Mouse (Mus musculus): ENCODE measurements around the gene Shmt2. TPM values are rescaled to one million over a fixed set of nuclear protein-coding genes. Genes with fewer than 3 reads are reported as not detected.

Gene Shmt2
- total RNA-seq, 4 experiments from 2014 or later = 20.3 to 23.0 (median 22.8) TPM

DNA sequence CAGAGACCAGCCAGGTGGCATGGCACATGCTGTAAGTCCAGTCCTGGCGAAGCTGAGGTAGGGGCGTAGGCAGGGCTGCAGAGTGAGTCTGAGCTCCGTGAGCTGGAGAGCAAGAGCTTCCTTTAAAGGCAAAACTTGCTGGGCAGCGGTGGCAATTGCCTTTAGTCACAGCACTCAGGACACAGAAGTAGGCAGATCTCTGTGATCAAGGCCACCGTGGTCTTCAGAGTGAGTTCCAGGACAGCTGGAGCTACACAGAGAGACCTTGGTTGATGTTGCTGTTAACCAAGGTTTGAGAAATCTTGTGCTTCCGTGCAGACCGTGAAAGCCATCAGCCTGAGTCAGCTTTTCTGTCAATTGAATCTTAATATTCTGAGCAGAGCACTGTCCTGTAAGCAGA is 44.9 kb downstream of the Shmt2 start:
- DNase-seq (ENCODE audit: low spot score in 2 of 2) = no peak

DNA sequence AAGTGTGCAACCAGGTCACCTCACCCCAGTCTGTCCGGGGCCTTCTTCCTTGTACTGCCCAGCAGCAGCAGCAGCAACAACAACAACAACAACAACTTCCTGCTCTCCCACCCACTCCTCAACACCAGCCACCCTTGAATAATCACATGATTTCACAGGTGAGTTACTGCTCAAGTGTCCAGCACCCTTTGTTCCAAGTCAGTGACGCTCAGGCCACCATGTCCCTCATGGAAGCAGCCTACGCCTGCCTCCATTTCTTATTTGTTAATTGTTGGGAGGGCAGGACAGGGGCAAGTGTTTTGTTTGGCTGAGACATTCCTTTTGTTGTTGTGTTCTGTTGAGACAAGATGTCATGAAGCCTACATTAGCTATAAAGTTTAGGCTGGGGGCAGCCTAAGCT is 45.7 kb downstream of the Shmt2 start:
- DNase-seq (ENCODE audit: low spot score in 2 of 2) = no peak

GRCm38 (mm10) chr10:127475175-127475574 is 47.1 kb downstream of the Shmt2 start:
- DNase-seq (ENCODE audit: low spot score in 2 of 2) = no peak

GRCm38 (mm10) chr10:127472722-127473121 is 49.5 kb downstream of the Shmt2 start:
- no peak for DNase-seq (ENCODE audit: low spot score in 2 of 2)

DNA sequence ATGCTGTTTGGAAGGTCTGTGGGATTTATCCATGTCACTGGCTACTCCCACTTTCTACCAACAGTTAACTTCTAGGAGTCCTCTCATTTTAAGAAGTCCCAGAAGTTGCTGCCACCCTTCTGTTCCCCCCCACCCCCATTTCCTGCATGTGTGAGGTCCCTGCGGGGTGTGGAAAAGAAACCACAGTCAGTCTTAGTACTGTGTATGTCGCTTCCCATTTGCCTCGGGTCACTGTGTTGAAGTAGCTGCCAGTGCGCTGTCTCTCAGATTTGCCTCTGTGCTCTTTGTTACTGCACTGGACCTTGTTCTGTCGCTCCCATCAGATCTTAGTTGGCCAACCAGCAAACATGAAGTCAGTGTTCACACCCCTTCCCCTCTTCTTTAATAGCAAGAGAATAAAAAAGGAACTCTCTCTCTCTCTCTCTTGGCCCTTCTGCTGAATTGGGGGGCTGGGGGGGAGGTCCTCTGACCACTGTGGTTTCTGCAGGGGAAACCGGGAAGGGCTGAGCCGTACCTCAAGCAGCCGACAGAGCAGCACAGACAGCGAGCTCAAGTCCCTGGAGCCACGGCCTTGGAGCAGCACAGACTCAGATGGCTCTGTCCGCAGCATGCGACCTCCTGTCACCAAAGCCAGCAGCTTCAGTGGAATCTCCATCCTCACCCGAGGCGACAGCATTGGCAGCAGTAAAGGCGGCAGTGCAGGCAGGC is 50.8 kb downstream of the Shmt2 start:
- no peak for DNase-seq (ENCODE audit: low spot score in 2 of 2)

Other genes with a start within 250 kb of the Shmt2 start
- gene Mbd6, start 233.4 kb downstream of the Shmt2 start, total RNA-seq (2022) = 10 to 100 TPM; 16.0 to 20.8 (median 17.4) TPM
- 10 to 100 TPM; 59.2 to 76.6 (median 66.0) TPM for gene Mars, start 210.7 kb downstream of the Shmt2 start, total RNA-seq (2022)
- 1 to 10 TPM in 1 of 4 experiments, under 1 TPM in 3; 0.39 to 1.2 (median 0.57) TPM for gene Arhgap9, start 200.5 kb downstream of the Shmt2 start, total RNA-seq (2022)
- under 1 TPM; 0.48 to 0.99 (median 0.78) TPM for gene Gli1, start 180.5 kb downstream of the Shmt2 start, total RNA-seq (2022)
- gene Inhbe, start 168.0 kb downstream of the Shmt2 start, total RNA-seq (2022) = not detected
- gene Inhbc, start 152.0 kb downstream of the Shmt2 start, total RNA-seq (2022) = not detected
- gene R3hdm2, start 142.1 kb downstream of the Shmt2 start, total RNA-seq (2022) = 100 to 1,000 TPM; 130 to 135 (median 131) TPM
- gene Stac3, start 20.8 kb downstream of the Shmt2 start, total RNA-seq (2022) = 100 to 1,000 TPM; 386 to 447 (median 408) TPM
- 10 to 100 TPM in 1 of 4 experiments, 1 to 10 TPM in 3; 4.6 to 11.1 (median 7.6) TPM for gene Ndufa4l2, start 7.5 kb downstream of the Shmt2 start, total RNA-seq (2022)
- gene Nxph4, start 12.1 kb upstream of the Shmt2 start, total RNA-seq (2022) = under 1 TPM in 2 of 4 experiments, not detected in 2; 0.16 to 0.27 TPM
- gene Lrp1, start 98.7 kb upstream of the Shmt2 start, total RNA-seq (2022) = 10 to 100 TPM; 25.5 to 45.5 (median 36.3) TPM
- gene Stat6, start 120.5 kb upstream of the Shmt2 start, total RNA-seq (2022) = 10 to 100 TPM; 14.1 to 15.3 (median 14.2) TPM
- 1 to 10 TPM; 2.0 to 2.6 (median 2.3) TPM for gene Nemp1, start 144.5 kb upstream of the Shmt2 start, total RNA-seq (2022)
- 1 to 10 TPM; 2.1 to 3.6 (median 2.8) TPM for gene Nab2, start 146.1 kb upstream of the Shmt2 start, total RNA-seq (2022)
- gene Myo1a, start 182.7 kb upstream of the Shmt2 start, total RNA-seq (2022) = not detected
- not detected for gene Tac2, start 202.0 kb upstream of the Shmt2 start, total RNA-seq (2022)
- 1 to 10 TPM; 6.0 to 8.1 (median 6.4) TPM for gene Zbtb39, start 217.1 kb upstream of the Shmt2 start, total RNA-seq (2022)
- under 1 TPM; 0.34 to 0.48 (median 0.42) TPM for gene Gpr182, start 229.3 kb upstream of the Shmt2 start, total RNA-seq (2022)
- under 1 TPM in 1 of 4 experiments, not detected in 3; 0.11 TPM for gene Rdh1, start 237.3 kb upstream of the Shmt2 start, total RNA-seq (2022)
- under 1 TPM in 2 of 4 experiments, not detected in 2; 0.48 to 0.75 TPM for gene Rdh16f1, start 237.3 kb upstream of the Shmt2 start, total RNA-seq (2022)